Mouse (Mus musculus): ENCODE measurements around the gene Htr1d.

GRCm38 (mm10) chr4:136431376-136431693 lies 8.0 kb downstream of the Htr1d start:
- TF ChIP-seq CTCF (IDR thresholded peaks at IDR 0.05; ENCODE audit: low read depth, low read length) (peak; percentile 45), GATA1 (IDR thresholded peaks at IDR 0.05; ENCODE audit: borderline replicate concordance, low read length) (no peak)

All from G1E (cell line).